Mouse (Mus musculus): Measurements from ENCODE around the gene Poc1b. TPM values are rescaled to one million over a fixed set of nuclear protein-coding genes. Genes with fewer than 3 reads are reported as not detected.

Poc1b gene
- total RNA-seq, 2 experiments from 2014 or later, result 9.3 to 10.1 TPM

DNA sequence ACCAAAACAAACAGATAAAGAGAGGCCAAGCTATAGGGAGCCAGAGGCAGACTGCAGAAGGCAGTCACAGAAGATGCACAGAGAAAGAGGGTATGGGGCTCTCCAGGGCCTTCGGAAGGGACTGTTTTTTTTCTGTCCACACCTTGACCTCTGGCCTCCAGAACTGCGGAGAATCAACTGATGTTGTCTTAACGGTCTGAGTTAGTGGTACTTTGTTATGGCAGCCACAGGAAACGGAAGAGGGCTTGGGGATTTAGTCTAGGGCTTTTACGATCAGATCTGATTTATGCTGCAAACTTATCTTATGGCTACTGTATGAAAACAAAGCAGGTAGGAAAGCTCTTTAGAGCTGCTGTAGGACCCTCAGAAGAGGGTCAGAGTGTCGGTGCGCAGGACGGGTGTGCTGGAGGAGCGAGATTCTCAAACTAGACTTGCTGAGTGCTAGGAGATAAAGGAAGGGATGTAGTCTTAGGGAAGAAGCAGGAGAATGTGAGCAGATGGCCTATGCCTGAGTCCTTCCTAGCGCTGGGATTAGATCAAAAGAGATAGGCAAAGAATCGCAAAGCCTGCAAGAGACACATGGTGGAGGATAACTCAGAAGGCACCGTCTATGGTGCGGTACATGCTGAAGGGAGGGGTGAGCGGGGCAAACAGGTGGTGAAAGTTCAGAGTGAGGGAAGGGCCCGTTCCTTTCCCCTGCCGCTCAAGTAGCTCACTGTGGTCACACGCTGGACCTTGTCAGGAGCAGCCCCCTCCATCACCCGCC lies 8.8 kb downstream of the Poc1b start:
- DNase-seq (ENCODE audit: low spot score in 2 of 2), result no peak

GRCm38 (mm10) chr10:99116237-99116632 lies 9.4 kb downstream of the Poc1b start:
- no peak for DNase-seq (ENCODE audit: low spot score in 2 of 2)

GRCm38 (mm10) chr10:99116650-99117615 lies 10.1 kb downstream of the Poc1b start:
- DNase-seq (ENCODE audit: low spot score in 2 of 2), result no peak

DNA sequence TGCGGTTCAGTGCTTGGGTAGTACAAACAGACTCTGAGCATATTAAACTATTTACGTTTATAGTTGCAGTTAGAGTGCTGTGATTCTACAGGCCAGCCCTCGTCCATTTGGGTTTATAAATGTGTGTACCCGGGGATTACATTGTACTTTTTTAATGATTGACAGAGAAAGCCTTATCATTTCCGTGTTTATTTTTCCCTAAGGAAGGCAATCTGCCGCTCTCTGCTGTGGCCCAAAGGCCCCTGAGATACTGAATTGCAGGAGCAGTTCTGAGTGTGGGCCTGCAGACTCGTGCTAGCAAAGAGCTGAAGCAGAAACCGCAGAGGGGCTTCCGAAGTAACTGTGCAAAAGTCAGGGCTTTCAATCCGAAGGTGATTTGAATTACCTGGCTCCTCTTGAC lies 11.0 kb downstream of the Poc1b start:
- DNase-seq (ENCODE audit: low spot score in 2 of 2), result no peak

- no peak for DNase-seq (ENCODE audit: low spot score in 2 of 2)
These were observed 11.9 kb downstream of the Poc1b start for GRCm38 (mm10) chr10:99118697-99119096.

GRCm38 (mm10) chr10:99119471-99119870 lies 12.6 kb downstream of the Poc1b start:
- DNase-seq (ENCODE audit: low spot score in 2 of 2), result no peak

DNA sequence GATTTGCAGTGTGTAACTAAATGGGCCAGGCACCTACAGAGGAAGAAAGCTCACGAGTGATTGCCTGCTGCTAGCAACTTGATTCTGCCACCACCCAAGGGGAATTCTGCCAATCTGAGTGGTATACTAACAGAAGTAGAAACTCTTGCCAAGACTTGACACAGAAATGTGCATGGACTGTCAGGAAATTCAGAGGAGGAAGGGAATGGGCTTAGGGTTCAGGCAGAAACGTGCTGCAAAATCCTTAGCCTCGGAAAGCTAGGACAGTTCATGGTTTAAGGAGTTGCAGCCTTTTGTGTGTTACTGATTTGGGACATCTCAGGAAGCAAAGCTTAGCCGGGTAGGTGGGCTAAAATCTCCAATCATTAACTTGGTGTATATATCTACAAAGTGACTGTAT lies 19.4 kb downstream of the Poc1b start, which contains the start of gene Phxr2:
Phxr2 (minus strand) TSS at position 101 of the 400 bp plus-strand sequence.
- no peak for DNase-seq (ENCODE audit: low spot score in 2 of 2)

GRCm38 (mm10) chr10:99126954-99127353 lies 20.1 kb downstream of the Poc1b start:
- DNase-seq (ENCODE audit: low spot score in 2 of 2), result no peak

GRCm38 (mm10) chr10:99127691-99128261 lies 20.9 kb downstream of the Poc1b start:
- no peak for DNase-seq (ENCODE audit: low spot score in 2 of 2)

GRCm38 (mm10) chr10:99130611-99131010 lies 23.8 kb downstream of the Poc1b start:
- peak in 1 of 2 experiments; percentile 22 for DNase-seq (ENCODE audit: low spot score in 2 of 2)

- DNase-seq (ENCODE audit: low spot score in 2 of 2), result peak in 1 of 2 experiments; percentile 12
These were observed 24.5 kb downstream of the Poc1b start for GRCm38 (mm10) chr10:99131298-99131697.

DNA sequence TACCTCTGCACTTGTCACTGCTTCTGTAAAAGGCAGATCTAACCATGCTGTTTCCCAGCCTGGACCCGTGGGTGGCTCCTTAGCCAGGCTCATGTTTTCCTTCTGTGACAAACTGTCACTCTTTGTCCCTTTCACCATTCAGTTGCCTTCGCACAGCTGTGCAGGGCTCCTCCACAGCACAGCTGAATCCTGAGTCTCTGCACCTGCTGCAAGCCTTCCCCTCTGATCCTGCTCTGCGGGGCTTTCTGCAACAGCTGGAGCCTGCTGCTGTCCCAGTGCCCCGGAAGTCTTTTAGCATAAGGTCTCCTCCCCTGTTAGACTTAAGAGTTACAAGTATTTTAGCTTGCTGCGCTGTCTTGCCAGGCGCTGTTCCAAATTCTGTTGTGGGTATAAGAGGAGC lies 25.4 kb downstream of the Poc1b start:
- peak; percentile 29 to 32 for DNase-seq (ENCODE audit: low spot score in 2 of 2)

- no peak for DNase-seq (ENCODE audit: low spot score in 2 of 2)
These were observed 25.9 kb downstream of the Poc1b start for GRCm38 (mm10) chr10:99132595-99133272.

DNA sequence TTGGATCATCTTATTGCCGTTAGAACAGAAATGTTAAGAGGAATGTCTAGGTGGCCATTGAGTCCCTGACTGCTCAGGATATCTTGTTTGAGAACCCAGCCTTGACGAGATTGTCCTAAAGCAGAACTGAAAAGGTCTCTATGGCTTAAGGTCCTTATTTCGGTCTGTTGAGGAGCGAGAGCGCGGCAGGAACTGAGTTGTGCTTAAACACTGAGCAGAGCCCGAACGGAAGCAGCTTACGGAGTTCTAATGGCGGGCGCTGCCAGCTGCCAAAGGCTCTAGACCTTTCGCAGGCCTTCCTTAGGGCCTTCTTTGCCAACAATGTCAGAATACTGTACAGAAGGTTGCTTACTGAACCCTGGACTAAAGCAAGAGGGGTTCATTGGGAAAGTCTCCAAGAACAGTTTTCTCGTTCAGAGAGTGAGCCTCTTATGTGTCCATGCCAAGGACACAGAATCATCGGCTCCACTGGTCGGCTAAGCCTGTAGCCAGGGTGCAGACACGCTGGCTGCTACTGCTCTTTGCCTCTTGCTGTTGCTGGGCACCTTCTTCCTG lies 26.6 kb downstream of the Poc1b start:
- no peak for DNase-seq (ENCODE audit: low spot score in 2 of 2)

- no peak for DNase-seq (ENCODE audit: low spot score in 2 of 2)
These were observed 29.5 kb downstream of the Poc1b start for GRCm38 (mm10) chr10:99136337-99136736.

GRCm38 (mm10) chr10:99145611-99146010 lies 38.8 kb downstream of the Poc1b start:
- no peak for DNase-seq (ENCODE audit: low spot score in 2 of 2)

DNA sequence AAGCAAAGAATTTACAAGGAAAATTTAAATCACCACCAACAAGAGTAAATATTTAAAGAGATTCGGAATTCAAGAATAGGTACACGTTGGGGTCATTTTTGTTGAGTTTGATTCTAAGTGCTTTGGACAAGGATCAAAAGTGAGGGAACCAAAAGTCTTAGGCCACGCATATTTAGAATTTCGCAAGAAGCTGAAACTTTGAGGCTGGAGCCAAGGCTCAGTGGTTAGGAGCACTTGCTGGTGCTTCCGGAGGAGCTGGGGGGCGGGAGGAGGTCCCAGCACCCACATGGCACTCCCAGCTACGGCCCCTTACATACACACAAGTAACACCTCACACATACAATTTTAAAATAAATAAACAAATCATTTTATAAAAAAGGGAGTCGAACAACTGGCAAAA lies 39.8 kb downstream of the Poc1b start:
- DNase-seq (ENCODE audit: low spot score in 2 of 2), result no peak

GRCm38 (mm10) chr10:99150016-99150415 lies 43.2 kb downstream of the Poc1b start:
- DNase-seq (ENCODE audit: low spot score in 2 of 2), result no peak

DNA sequence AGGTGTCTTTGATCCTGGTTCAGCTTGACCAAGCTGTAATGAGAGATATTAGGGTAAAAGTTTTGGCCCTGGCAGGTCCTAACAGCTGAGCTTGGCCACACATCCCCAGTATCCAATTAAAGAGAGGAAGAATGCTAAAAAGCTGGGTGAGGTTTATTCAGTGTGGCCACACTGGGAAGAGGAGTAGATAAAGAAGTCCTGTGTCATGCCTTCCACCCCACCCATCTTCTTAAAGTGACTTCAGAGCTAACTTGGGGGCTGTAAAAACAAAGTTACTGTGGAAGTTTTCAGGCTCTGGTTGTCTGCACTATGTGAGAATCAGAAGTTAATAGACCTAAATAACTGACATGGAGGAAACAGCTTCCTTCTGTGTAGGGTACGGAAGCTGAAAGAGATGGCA lies 44.7 kb downstream of the Poc1b start:
- DNase-seq (ENCODE audit: low spot score in 2 of 2), result no peak

GRCm38 (mm10) chr10:99152063-99152462 lies 45.2 kb downstream of the Poc1b start:
- DNase-seq (ENCODE audit: low spot score in 2 of 2), result no peak

GRCm38 (mm10) chr10:99154635-99155034 lies 47.8 kb downstream of the Poc1b start:
- DNase-seq (ENCODE audit: low spot score in 2 of 2), result no peak

Data from layer of hippocampus, postnatal 10 days (tissue).